Mouse (Mus musculus) frontal cortex, postnatal 36 days (tissue): ENCODE measurements at regions not wholly inside any gene's neighbourhood (a gene's known extent, or its start where the extent isn't known, plus 50 kb on each side); places are given as distances from the start of the nearest gene placed in this dataset.
A peak's percentile ranks its signal among the peaks of the same experiment; 100 is the strongest.

Source experiments
- DNase-seq, 2 experiments: peaks; one replicate each; pipeline ENCODE4 v3.0.0; 2022; ENCODE audit warnings: low spot score in 2 of 2

DNA sequence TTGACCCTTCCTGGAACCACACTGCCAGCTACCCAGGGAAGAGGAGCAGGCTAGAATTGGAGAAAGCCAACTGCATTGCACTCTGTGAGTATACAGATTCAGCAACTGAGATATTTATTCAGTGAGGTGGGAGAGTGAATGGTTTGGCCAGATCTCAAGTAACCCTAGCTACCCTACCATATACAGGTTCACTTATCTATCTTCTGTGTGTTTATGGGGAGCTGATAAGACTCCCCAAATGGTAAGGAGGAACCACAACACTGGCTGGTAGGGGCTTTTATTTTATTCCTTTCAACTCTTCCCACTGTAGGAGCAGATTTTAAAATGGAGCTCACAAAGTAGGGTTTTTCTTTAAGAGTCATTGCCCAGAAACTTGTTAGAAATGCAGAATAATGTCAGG, 62.9 kb downstream of the Arrdc3 start:
- DNase-seq = no peak

DNA sequence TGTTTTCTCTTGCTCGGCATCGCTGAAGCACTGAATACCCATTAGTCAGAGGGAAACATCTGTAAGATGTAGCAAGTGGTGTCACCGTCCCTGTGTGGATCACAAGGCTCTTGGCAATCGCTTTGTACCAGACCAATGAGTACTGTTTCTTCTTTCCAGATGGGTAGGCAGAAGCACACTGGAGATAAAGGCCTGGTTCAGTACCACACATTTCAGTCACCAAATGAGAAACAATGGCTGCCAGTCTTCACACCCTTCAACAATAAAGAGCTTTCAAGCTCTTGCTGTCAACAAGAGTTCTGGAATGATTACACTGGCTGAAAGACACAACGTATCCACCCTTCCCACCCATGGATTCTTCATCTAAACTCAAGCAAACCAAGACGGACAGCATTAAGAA, 64.5 kb downstream of the Arrdc3 start:
- DNase-seq = no peak

DNA sequence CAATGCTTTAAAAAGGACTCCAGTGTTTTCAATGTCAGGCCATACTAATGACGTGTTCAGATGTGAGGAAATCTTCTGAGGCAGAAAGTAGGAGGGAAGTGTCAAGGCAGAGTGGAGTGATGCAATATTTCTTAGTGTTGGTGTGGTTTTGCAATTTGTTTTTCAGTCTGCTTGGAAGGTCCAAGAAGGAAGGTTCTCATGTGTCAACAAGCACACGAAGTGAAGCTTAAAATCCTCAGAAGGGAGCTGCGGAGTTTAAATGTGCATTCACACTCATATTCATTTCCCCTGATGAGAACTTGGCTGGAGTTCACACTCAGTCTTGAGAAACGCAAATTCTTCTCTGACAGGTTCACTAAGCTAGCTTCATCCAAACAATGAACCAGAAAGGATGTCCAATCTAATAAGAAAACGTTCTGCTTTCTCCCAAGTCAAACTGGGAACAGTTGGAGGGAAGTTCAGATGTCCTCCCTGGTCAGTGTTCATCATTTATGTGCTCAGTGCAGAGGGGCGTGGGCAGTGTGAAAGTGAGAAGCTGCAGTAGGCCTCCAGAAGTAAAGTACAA, 66.0 kb downstream of the Arrdc3 start:
- no peak for DNase-seq

DNA sequence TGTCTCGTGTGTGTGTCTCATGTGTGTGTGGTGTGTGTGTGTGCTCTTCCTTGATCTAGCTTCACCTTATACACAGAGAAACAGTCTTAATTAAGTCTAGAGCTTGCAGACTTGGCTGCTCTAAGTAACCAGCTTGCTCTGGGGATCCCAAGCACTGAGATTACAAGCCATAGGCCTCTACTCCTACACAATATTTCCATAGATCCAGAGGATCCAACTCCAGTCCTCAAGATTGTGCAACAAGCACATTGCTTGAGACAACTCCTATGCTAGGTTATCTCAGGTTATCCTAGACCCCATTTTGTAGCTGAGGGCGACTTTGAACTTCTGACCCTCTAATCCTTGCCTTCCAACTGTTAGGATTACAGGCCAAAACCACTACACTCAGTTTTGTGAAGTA, 67.1 kb downstream of the Arrdc3 start:
- DNase-seq = no peak

DNA sequence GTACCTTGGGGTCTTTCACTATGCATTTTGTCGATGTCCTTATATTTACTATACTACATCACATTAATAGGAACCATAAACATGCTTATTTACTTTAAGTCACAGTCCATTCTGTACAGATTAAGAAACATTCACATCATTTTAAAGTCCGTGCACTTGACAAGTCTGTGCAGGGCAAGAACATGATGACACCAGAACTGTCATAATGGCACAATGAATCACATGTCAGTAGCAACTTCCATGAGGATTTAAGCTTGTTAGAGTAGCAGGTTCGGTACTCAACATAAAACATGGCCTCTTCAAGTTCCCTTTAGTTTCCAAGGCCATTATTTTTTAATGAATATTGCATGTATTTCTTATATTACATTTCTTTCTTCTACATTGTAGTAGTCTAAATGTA, 67.6 kb downstream of the Arrdc3 start:
- no peak for DNase-seq

DNA sequence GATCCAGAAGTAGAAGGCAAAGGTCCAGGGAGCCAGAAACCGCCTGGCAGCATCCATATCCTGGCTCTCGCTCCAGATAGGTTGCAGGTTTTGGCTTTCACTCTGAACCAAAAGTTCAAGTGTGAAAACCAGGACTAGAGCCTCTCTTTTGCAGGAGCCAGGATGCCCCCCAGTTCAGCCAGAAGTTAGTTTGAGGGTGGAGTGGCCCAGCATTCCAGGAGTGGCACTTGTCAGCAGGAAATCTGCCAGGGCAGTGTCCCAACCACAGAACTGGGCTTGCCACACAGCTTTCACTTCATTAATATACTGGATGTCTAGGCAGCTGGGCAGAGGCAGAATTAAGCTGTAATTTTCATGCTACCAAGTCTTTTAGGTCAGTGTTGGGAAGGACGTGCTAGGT, 68.1 kb downstream of the Arrdc3 start:
- no peak for DNase-seq

DNA sequence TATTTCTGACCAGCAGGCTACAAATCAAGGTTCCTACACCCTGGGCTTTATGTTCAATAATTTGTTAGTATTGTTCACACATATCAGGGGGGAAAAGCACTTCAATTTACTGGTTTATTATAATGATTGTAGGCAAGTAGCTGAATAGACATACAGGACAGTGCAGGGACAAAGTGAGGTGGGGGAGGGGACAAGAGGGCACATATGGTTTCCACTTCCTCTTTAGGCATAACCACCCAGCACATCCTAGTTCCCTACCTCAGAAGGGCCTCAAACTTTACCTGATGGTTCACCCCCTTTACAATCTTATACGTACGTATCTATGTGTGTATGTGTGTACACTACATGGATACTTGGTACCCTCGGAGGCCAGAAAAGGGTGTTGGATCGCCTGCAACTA, 69.7 kb downstream of the Arrdc3 start:
- no peak for DNase-seq

DNA sequence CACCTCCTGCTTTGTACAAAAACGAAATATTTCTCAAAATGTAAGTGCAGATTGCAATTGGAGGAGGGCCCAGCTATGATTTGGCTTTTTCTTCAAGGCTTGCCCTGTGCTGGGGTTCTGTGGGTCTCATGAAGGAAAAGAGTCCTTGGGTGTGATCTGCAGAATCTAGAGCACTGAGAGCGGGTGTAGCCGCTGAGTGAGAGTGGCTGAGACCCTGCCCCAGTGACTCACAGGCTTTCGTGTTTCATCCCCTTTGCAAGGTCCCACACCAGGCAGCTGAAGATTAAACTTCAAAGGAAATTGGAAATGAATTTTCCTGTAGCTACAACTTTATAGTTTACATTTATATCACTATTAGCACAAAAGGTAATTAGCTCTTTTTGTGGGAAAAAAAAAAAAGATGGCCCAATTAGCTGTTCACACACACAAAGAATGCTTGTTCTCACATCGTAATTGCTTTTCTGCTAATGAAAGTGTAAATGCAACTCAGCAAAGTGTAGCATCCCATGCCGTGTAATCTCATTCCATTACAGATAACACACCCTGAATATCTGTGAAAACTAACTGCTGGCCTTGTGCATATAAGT, 71.0 kb downstream of the Arrdc3 start:
- DNase-seq = no peak

DNA sequence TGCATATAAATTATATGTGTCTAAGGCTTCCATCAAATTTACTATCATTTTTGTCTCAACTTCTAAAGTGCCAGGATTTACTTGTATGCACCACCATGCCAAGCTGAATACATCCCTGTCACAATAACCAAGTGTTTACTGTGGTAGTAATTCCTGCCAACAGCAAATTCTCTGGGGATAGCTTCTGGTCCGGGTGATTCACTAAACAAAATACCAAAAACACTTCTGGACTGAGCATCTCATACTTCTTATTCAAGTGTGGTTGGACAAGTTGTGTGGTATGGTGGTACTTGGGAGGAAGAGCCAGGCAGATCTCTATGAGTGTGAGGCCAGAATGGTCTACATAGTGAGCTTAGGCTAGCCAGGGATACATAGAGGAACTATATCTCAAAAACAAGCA, 73.8 kb downstream of the Arrdc3 start:
- no peak for DNase-seq

DNA sequence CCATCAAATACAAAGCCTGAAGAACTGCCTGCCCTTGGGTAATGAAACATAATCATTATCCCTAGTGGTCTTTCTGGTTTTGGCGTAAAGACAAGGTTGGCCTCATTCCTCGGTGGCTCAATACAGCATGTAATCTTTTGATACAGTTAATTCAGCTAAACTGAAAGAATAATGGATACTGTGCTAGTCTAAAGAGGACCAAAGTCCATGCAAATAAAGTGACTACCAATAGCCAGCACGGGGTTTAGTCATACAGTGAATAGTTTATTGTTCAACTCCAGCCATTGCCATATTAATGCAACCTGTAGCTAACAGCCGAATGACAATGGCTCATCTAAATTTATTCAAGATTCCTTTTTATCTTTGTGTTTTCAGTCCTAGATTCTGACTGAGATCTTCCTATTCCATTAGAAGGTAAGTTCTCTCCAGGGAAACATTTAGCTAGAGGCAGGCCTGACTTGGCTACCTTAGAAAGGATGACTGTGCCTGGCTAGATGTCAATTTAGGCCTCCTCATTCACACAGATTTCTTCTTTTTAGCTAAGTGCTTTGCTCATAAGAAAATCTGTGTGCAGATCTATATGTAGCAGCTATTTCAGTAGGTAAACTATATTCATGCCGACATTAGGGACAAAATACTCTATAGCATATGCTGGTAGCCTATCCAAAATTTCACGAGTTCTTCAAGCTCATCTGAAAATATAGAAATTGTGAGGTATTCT, 74.4 kb downstream of the Arrdc3 start:
- no peak for DNase-seq

DNA sequence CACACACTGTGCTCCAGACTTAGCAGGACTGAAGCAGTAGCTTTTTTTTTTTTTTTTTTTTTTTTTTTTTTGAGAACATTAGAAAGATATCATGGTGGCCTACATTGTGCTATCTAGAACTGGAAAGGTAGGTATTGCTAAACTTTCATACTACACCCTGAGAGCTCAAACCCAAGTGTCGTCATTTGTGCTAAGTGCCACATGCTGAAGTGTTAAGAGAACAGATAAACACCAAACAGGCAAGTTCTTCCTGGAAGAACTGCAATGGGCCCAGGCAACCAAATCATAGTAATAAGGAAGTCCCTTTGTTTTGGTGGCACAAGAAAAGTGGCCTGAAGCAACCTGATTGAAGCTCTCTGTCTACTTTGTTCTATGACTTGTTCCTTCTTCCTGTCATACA, 76.6 kb downstream of the Arrdc3 start:
- DNase-seq = no peak

DNA sequence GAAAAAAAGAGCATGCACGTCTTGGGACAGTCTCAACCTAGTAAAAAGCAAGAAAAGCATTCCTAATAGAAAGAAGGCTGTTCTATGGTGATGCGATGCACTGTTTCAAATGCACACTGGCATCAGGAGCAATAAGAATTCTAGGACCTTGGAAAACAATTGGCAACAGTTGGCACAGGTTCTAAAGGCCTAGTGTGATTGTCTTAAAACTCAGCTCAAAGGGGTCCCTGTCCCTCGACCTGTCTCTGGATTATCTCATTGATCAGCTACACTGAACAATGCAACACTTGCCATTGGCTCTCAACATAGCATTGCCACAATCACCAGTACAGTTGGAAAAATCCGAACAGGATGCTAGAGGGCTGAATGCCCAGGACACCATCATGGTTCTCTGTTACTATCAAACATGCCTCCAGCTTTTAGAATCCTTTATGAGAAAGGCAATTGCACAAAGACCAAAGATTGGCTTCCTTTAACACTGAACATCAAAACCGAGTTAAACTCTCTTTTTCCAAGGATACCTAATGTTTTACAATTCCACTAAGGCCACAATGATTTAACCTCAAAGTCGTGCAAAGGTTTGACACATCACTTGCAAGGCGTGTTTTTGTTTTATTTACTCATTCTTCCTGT, 78.9 kb downstream of the Arrdc3 start:
- no peak for DNase-seq

DNA sequence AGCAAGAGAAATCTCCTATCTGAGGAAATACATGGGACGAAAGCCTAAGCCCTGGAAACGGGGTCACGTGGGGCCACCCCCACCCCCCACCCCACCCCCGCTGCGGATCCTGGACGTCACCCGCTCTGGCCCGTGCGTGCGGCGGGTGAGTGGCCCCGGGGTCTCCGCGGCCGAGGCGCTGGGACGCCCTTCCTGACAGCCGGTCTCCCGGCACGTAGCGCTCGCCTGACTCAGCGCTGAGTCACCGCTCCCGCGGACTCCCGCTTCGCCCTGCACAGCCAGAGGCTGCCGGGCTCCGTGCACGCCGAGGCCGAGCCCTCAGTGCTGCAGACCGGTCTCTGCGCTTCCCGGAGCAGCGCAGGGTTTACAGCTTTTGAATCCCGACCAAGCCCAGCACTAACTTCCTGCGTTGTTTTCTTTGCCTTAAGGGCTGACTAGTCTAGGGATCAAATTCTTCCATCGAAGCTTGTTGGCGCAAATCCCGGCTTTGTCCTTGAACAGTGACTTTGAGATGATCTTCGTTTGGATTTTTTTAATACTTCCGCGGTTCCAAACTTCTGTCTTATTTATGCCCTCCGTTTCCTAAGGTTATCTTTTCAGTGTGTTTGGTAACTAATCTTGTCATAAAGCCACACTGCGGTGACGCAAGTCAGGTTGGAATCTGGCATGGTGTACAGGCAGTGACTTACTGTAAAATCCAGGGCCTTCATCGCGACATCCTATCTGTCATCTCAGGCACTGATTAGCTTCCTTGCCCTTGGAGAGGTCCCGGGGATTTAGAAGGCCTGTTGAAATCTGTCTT, 79.8 kb downstream of the Arrdc3 start:
- peak; percentile 52 to 59 for DNase-seq

DNA sequence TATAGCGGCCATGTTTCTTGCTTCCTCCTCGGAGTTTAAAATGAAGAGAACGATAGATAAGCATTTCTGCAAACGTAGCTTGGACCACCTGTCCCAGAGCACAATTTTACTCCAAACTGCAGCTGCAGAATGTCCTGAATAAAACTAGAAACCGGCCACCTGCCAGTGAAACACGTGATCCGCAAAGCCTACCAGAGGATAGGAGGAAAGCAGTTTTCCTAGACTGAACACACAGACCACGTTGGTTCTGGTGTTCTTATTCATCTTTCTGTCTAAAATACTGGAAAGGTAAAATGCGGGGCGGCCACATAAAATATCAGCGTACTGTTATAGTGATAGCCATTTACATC, 80.4 kb downstream of the Arrdc3 start:
- DNase-seq = no peak

DNA sequence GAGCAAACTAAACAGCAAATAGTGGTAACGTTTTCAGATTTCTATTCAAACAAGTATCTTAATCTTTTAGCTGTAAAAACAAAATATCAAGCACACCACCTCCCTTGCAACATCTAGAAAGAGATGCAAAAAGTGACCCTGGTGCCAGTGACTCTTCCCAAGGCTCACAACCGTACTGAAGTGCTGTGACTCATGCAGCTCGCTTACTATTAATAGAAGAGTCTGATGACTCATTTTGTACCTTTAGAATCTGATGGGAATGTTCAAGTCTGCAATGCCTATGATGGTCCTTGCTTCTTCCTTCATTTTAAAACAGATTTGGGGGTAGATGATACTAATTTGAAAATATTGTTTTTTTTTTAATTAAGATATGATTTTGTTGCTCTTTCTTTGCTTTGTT, 88.5 kb downstream of the Arrdc3 start:
- DNase-seq = no peak

DNA sequence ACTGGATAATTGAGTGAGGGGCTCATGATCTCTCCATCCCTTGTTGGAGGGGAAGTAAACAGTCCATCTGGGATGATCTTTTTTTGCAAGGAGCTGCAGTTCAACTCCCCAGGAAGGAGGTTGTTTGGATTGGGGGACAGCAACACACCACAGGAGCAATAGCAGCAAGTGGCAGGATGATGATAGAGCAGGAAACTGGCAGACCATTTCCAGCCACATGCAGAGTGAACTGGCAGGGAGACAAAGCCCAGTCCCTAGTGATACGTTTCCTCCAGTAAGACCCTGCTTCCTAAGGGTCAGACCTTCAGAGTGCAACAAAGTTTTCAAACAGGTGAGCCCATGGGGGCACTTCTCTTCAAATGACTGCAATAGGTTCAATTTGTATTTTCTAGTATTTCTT, 91.2 kb downstream of the Arrdc3 start:
- DNase-seq = no peak

DNA sequence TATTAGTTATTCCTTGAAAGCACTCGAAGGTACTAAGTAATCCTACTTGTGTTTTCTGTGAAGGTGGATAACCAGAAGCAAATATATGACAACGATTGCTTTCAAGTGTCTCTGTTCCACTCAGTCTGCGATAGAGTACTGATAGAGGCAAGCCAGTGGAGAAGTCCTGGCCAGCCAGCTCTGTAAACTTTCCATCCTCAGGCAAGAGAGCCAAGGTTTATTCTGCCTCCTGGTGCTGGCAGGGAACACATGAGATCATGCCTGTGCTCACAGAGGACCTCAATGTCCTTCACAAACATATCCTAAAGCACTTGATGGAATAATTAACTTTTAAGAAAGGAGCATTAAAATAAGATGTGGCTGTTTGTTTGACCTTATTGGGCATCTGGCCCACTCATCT, 94.1 kb downstream of the Arrdc3 start:
- DNase-seq = no peak

DNA sequence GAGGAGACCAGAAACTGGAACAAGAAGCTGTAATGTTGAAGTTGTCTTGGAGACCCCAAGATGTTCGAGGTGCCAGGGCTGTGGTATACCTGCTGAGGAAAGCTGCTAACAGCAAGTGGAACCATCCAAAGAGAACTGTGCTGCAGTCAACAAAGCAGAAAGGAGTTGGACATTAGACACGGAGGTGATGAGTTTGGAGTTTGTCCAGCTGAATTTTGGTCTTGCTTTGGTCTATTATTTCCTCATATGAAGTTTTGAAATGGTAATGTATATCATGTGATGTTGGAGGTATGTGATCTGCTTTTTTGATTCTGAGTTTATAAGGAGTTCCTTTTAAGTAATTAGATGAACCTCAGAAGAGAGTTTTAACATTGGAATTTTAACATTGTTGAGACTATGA, 98.0 kb downstream of the Arrdc3 start:
- no peak for DNase-seq

DNA sequence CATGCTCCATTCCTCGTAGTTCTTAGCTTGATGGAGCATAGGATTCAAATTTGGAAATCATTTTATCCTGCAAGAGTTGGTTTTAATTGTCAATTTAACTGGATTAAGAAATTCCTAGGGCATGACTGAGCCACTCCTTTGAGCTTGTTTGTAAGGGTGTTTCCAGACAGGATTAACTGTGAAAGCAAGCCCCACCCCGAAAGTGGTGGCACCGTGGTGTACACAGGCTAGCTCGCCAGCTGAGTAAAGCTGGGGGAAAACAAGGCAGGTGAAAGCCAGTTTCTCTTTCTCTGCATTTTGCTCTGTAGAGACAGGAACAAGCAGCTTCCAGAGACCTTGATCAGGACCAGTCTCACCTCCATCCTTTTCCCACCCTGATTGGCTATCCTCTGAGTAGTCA, 103.5 kb downstream of the Arrdc3 start:
- no peak for DNase-seq

DNA sequence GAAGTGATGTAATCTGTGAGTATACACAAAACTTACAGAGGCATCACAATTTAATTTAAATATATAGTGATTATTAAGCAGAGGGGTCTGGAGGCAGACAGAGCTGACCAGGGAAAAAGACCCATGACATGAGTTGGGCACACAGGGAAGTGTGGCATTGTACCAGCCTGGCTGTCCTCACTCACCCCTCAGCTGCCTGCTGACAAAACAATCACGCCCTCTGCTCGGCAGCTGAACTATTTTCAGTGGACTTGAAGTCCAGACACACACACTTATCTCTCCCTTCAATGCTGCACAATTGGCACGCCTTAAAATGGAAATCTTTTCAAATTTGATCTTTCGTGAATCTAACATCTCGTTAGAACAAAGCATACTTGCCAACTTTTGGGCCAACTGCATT, 106.6 kb downstream of the Arrdc3 start:
- no peak for DNase-seq

DNA sequence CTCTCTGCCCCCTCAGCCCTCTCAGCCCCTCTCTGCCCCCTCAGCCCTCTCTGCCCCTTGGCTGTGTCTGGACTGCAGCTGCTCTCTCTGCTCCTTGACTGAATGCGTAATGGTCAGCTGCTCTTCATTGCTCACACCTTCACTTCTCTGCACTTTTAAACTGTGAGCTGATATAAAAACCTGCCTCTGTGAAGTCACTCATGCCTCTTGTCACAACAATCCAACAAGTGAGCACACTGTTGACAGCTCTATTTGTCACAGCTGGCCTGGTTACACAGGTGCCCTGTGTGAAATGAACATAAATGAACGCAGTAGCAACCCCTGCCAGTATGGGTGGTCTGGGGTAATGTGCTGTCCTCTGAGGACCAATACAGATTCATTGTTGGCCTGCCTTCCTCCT, 109.2 kb downstream of the Arrdc3 start:
- DNase-seq = no peak
